ENCODE assay signal across 13 mouse cellular contexts in genomic region chr6:6563691-6564090, GRCm38 (mm10). TPM values are rescaled to one million over a fixed set of nuclear protein-coding genes. Genes with fewer than 3 reads are reported as not detected.
DNase-seq lines count a peak whose midpoint lies in the region; ATAC-seq and TF ChIP-seq lines count a peak whose summit lies in the region.
"Had no signal": no experiment of that assay in that cellular context is flagged by ENCODE, and none has a peak within 500 bp of the region (broad histone marks: within the 10 kb centered on the region; RNA-seq: fewer than 3 reads in every experiment).

No protein-coding gene starts in this region.

- peaks cover 6% of the 10 kb centered on the region for H3K36me3 ChIP-seq in liver, adult 2 months (ENCODE audit: control insufficient read depth, insufficient read depth, low read length)
- peaks cover 6% of the 10 kb centered on the region; the same call in 1 of the 2 replicates for H3K36me3 ChIP-seq in liver, embryonic 12.5 days
- peaks cover 6% of the 10 kb centered on the region; the same call in 1 of the 2 replicates for H3K36me3 ChIP-seq in heart, embryonic 16.5 days (ENCODE audit: control insufficient read depth, insufficient read depth)
- H3K36me3 ChIP-seq in stomach, embryonic 16.5 days (ENCODE audit: control insufficient read depth, insufficient read depth, low read length): no peaks in the 10 kb centered on the region
- H3K36me3 ChIP-seq: embryonic facial prominence, embryonic 15.5 days had no signal

- 31% methylated on average over 5 of the region's 5 CpGs for WGBS in liver, adult 2 months
- WGBS in liver, embryonic 12.5 days (ENCODE audit: insufficient replicate concordance): 80% methylated on average over 5 of the region's 5 CpGs
- 50% methylated on average over 5 of the region's 5 CpGs for WGBS in heart, embryonic 16.5 days
- WGBS in stomach, embryonic 16.5 days: 65% methylated on average over 5 of the region's 5 CpGs

- no peaks in the 10 kb centered on the region for H3K27me3 ChIP-seq in liver, adult 2 months (ENCODE audit: control insufficient read depth, insufficient read depth, low read length)
- no peaks in the 10 kb centered on the region for H3K27me3 ChIP-seq in liver, embryonic 12.5 days (replicated peaks)
- no peaks in the 10 kb centered on the region for H3K27me3 ChIP-seq in heart, embryonic 16.5 days (ENCODE audit: control insufficient read depth, insufficient read depth, low read length)
- H3K27me3 ChIP-seq in stomach, embryonic 16.5 days (ENCODE audit: control insufficient read depth, insufficient read depth, low read length): no peaks in the 10 kb centered on the region
- H3K27me3 ChIP-seq: embryonic facial prominence, embryonic 15.5 days; lung, embryonic 15.5 days had no signal

- TF ChIP-seq POLR2A in liver, adult 2 months (IDR thresholded peaks at IDR 0.05; ENCODE audit: extremely low read depth, insufficient read depth, low read length): no peak

- H3K9me3 ChIP-seq in liver, embryonic 12.5 days (replicated peaks): no peaks in the 10 kb centered on the region
- H3K9me3 ChIP-seq in heart, embryonic 16.5 days (replicated peaks; ENCODE audit: control insufficient read depth, low read length): no peaks in the 10 kb centered on the region
- no peaks in the 10 kb centered on the region for H3K9me3 ChIP-seq in stomach, embryonic 16.5 days (replicated peaks; ENCODE audit: control insufficient read depth, low read length)
- H3K9me3 ChIP-seq: embryonic facial prominence, embryonic 15.5 days; lung, embryonic 15.5 days had no signal

- H3K4me3 ChIP-seq in liver, adult 2 months (ENCODE audit: insufficient read depth, low read depth, low read length): no peak overlapping the region
- H3K4me3 ChIP-seq in liver, embryonic 12.5 days: no peak overlapping the region
- H3K4me3 ChIP-seq in heart, embryonic 16.5 days (ENCODE audit: low read length): no peak overlapping the region
- H3K4me3 ChIP-seq in stomach, embryonic 16.5 days (replicated peaks; ENCODE audit: low read length): no peak overlapping the region
- H3K4me3 ChIP-seq: embryonic facial prominence, embryonic 15.5 days; lung, embryonic 15.5 days; myocyte had no signal

- ATAC-seq in liver, embryonic 12.5 days: no peak
- peak; percentile 55; the same call in 1 of the 2 replicates for ATAC-seq in heart, embryonic 16.5 days (replicated peaks; ENCODE audit: extremely low read depth, insufficient read depth, low FRiP score)
- peak; percentile 73 for ATAC-seq in stomach, embryonic 16.5 days (ENCODE audit: insufficient read depth, low FRiP score)

- no peak overlapping the region for H3K27ac ChIP-seq in liver, adult 2 months (replicated peaks; ENCODE audit: insufficient read depth, low read depth, low read length)
- H3K27ac ChIP-seq in liver, embryonic 12.5 days: no peak overlapping the region
- H3K27ac ChIP-seq in heart, embryonic 16.5 days (ENCODE audit: low read length): peak overlapping the region; percentile 57
- H3K27ac ChIP-seq in stomach, embryonic 16.5 days (ENCODE audit: low read length): no peak overlapping the region
- H3K27ac ChIP-seq: embryonic facial prominence, embryonic 15.5 days; hindbrain, embryonic 14.5 days; lung, embryonic 15.5 days had no signal

- no peak overlapping the region for H3K4me2 ChIP-seq in liver, embryonic 12.5 days
- peak overlapping the region; percentile 28; the same call in 1 of the 2 replicates for H3K4me2 ChIP-seq in heart, embryonic 16.5 days (ENCODE audit: low read depth, low read length)
- H3K4me2 ChIP-seq in stomach, embryonic 16.5 days (ENCODE audit: low read depth, low read length): no peak overlapping the region
- H3K4me2 ChIP-seq: embryonic facial prominence, embryonic 15.5 days; hindbrain, embryonic 14.5 days; lung, embryonic 15.5 days had no signal

- peaks cover 6% of the 10 kb centered on the region; the same call in 1 of the 2 replicates for H3K4me1 ChIP-seq in liver, adult 2 months (ENCODE audit: control insufficient read depth, insufficient read depth, low read length)
- peaks cover 19% of the 10 kb centered on the region for H3K4me1 ChIP-seq in liver, embryonic 12.5 days
- H3K4me1 ChIP-seq in heart, embryonic 16.5 days (ENCODE audit: control insufficient read depth, insufficient read depth, low read length): peaks cover 20% of the 10 kb centered on the region
- H3K4me1 ChIP-seq in stomach, embryonic 16.5 days (ENCODE audit: control insufficient read depth, insufficient read depth, low read length): no peaks in the 10 kb centered on the region

- H3K79me2 ChIP-seq in liver, adult 2 months (ENCODE audit: control insufficient read depth, insufficient read depth, low read length): peaks cover 10% of the 10 kb centered on the region; the same call in 1 of the 2 replicates

- no peak for TF ChIP-seq CTCF in liver, adult 2 months (IDR thresholded peaks at IDR 0.05; ENCODE audit: low read depth, low read length)

- no peak overlapping the region for H3K9ac ChIP-seq in liver, adult 2 months (ENCODE audit: low read depth, low read length)
- no peak overlapping the region for H3K9ac ChIP-seq in liver, embryonic 12.5 days
- no peak overlapping the region for H3K9ac ChIP-seq in heart, embryonic 16.5 days (ENCODE audit: low read length)
- no peak overlapping the region for H3K9ac ChIP-seq in stomach, embryonic 16.5 days (ENCODE audit: low read length)
- H3K9ac ChIP-seq: embryonic facial prominence, embryonic 15.5 days; hindbrain, embryonic 14.5 days; lung, embryonic 15.5 days had no signal

- peak; percentile 71 for DNase-seq in liver, adult 2 months (ENCODE audit: extremely low read depth, low read depth, low spot score)
- peak; percentile 37 to 57 for DNase-seq in cerebellum, postnatal 10 days
- no peak for DNase-seq in ovary, adult 18-20 months (ENCODE audit: low spot score)
- no peak for DNase-seq in thymus, postnatal 25 days
- no peak for DNase-seq in layer of hippocampus, postnatal 25 days (ENCODE audit: extremely low spot score in 1 of 2, low spot score in 1 of 2)
- DNase-seq: left cerebral cortex, postnatal 4 days had no signal

RNA-seq across cellular contexts. Expression of gene Sem1, which starts 14.8 kb away (rescaled TPM):
- 45.6 and 49.2 TPM in 2 replicates for total RNA-seq in liver, adult 2 months (2014; rRNA removed)
- polyA plus RNA-seq in liver, adult 2 months (2012; rRNA removed): 15.2 and 16.9 TPM in 2 replicates
- polyA plus RNA-seq in liver, embryonic 12.5 days (2016; fragmentation: Nextera tagmentation; extraction: Ambion mirVana): 143 and 152 TPM in 2 replicates
- polyA plus RNA-seq in heart, embryonic 16.5 days (2015; fragmentation: Nextera tagmentation; extraction: Ambion mirVana): 197 and 208 TPM in 2 replicates
- 203 and 233 TPM in 2 replicates for polyA plus RNA-seq in stomach, embryonic 16.5 days (2015; fragmentation: Nextera tagmentation; extraction: Ambion mirVana)
- 10 to 100 TPM; 48.8 to 48.9 TPM for total RNA-seq in layer of hippocampus, postnatal 25 days (2021)

Comparison
In these comparisons a context has a peak if more than half of its experiments do, and no peak if none do; other contexts are left out.
1. DNase-seq: peak in liver, adult 2 months (single experiment) and cerebellum, postnatal 10 days (2 of 2); none in ovary, adult 18-20 months (single experiment), thymus, postnatal 25 days (single experiment) and layer of hippocampus, postnatal 25 days (0 of 2).